Mouse (Mus musculus): ENCODE measurements around the gene Creld2.

- TF ChIP-seq POLR2A (IDR thresholded peaks at IDR 0.05; ENCODE audit: insufficient read depth, low read depth, low read length) (no peak), CTCF (IDR thresholded peaks at IDR 0.05; ENCODE audit: insufficient read depth, low read depth, low read length) (no peak)
Observed at GRCm38 (mm10) chr15:88843486-88844097, 24.1 kb downstream of the Creld2 start.

Measured in olfactory bulb, adult 2 months (tissue).